Mouse (Mus musculus): ENCODE results near the gene Ubr3. TPM values are rescaled to one million over a fixed set of nuclear protein-coding genes. Genes with fewer than 3 reads are reported as not detected.

Ubr3 gene
- 21.4 and 22.4 TPM in 2 replicates for polyA plus RNA-seq (2016; fragmentation: Nextera tagmentation; extraction: Ambion mirVana)

DNA sequence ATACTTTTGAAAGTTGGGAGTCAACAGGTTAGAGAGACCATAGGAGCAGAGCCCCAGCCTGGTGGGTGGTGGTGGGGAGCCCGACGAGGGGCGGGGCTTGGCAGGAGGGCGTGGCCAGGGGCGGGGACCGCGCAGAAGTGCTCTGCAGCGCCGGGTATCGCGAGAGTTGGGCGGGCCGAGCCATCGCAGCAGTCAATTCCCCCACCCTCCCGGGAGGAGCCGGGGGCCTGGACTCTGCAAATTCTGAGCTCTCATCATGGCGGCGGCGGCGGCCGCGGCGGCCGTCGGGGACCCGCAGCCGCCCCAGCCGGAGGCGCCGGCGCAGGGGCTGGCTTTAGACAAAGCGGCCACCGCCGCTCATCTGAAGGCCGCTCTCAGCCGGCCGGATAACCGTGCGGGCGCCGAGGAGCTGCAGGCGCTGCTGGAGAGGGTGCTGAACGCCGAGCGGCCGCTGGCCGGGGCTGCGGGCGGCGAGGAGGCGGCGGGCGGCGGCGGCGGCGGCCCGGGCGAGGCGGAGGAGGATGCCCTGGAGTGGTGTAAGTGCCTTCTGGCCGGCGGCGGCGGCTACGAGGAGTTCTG lies at the start of gene Ubr3:
Gene Ubr3, plus strand, starts transcription at position 208 of the 579 bp plus-strand sequence.
- H3K4me1 ChIP-seq: peaks cover 11% of the 10 kb centered on the region
- peak within 1 kb of the TSS; percentile 99 for H3K4me3 ChIP-seq
- peak; percentile 98 for ATAC-seq (ENCODE audit: low FRiP score)
- peak within 1 kb of the TSS; percentile 98 for H3K9ac ChIP-seq
- H3K4me2 ChIP-seq (replicated peaks): peak within 1 kb of the TSS; percentile 88
- peak within 1 kb of the TSS; percentile 95 for H3K27ac ChIP-seq
- H3K9me3 ChIP-seq (replicated peaks): no peaks in the 10 kb centered on the region
- H3K36me3 ChIP-seq: peaks cover 3% of the 10 kb centered on the region; the same call in 1 of the 2 replicates
- no peaks in the 10 kb centered on the region for H3K27me3 ChIP-seq
- under 1% methylated on average over 49 of the region's 65 CpGs for WGBS

- H3K27ac ChIP-seq: no peak overlapping the region
- H3K4me2 ChIP-seq (replicated peaks): no peak overlapping the region
- no peaks in the 10 kb centered on the region for H3K27me3 ChIP-seq
- H3K9me3 ChIP-seq (replicated peaks): no peaks in the 10 kb centered on the region
- H3K9ac ChIP-seq: no peak overlapping the region
- 73% methylated on average over 6 of the region's 6 CpGs for WGBS
- no peak for ATAC-seq (ENCODE audit: low FRiP score)
- H3K4me1 ChIP-seq: no peaks in the 10 kb centered on the region
- H3K4me3 ChIP-seq: no peak overlapping the region
- no peaks in the 10 kb centered on the region for H3K36me3 ChIP-seq
Observed at GRCm38 (mm10) chr2:69849215-69849614, 47.8 kb upstream of the Ubr3 start.

DNA sequence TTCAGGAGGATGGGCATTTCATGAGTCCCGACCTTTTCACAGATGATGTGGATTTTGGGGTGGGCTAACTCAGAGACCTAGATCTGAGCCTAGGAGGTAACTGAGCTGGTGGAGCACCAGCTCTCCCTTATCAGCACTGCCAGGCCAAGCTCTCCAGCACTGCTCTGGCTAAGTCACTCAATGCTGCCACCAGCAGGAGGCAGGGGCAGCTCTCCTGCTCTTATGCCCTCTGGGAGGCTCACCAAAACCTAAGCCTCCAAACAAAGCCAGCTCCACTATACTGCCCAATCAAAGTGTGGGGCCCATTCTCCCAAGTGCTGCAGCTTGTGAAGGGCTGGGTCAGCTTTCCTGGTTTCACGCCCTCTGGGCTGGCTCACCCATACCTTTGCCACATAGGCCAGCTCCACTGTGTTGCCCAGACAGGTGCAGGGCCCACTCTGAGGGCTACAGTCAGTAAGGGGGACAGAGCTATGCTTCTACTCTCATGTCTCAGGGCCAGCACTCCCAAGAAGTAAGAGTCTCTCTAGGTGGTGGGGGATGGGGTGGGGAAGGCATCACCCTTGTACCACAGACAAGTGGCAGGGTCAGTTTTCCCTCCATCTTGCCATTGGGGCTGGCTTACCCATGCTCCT lies 45.5 kb upstream of the Ubr3 start:
- 65% methylated on average over 2 of the region's 2 CpGs for WGBS
- no peaks in the 10 kb centered on the region for H3K27me3 ChIP-seq
- H3K9ac ChIP-seq: no peak overlapping the region
- no peaks in the 10 kb centered on the region for H3K36me3 ChIP-seq
- H3K9me3 ChIP-seq (replicated peaks): no peaks in the 10 kb centered on the region
- H3K4me2 ChIP-seq (replicated peaks): no peak overlapping the region
- H3K4me1 ChIP-seq: no peaks in the 10 kb centered on the region
- H3K4me3 ChIP-seq: no peak overlapping the region
- no peak for ATAC-seq (ENCODE audit: low FRiP score)
- H3K27ac ChIP-seq: no peak overlapping the region

GRCm38 (mm10) chr2:69856392-69856791 lies 40.7 kb upstream of the Ubr3 start:
- ATAC-seq (ENCODE audit: low FRiP score): no peak
- H3K36me3 ChIP-seq: no peaks in the 10 kb centered on the region
- no peaks in the 10 kb centered on the region for H3K4me1 ChIP-seq

GRCm38 (mm10) chr2:69857882-69858281 lies 39.2 kb upstream of the Ubr3 start:
- Histone ChIP-seq H3K9me3 (replicated peaks) (no peaks in the 10 kb centered on the region), H3K27ac (no peak overlapping the region), H3K4me1 (peaks cover 7% of the 10 kb centered on the region), H3K4me2 (replicated peaks) (no peak overlapping the region), H3K36me3 (no peaks in the 10 kb centered on the region), H3K9ac (no peak overlapping the region), H3K27me3 (no peaks in the 10 kb centered on the region), H3K4me3 (no peak overlapping the region)
- WGBS: 88% methylated on average over 1 of the region's 1 CpGs
- ATAC-seq (ENCODE audit: low FRiP score): no peak

More at GRCm38 (mm10) chr2:69856392-69856791, 40.7 kb upstream of the Ubr3 start:
- no peak overlapping the region for H3K4me2 ChIP-seq (replicated peaks)
- no peak overlapping the region for H3K9ac ChIP-seq
- H3K27me3 ChIP-seq: no peaks in the 10 kb centered on the region
- H3K9me3 ChIP-seq (replicated peaks): no peaks in the 10 kb centered on the region
- WGBS: 66% methylated on average over 8 of the region's 8 CpGs
- H3K27ac ChIP-seq: no peak overlapping the region
- no peak overlapping the region for H3K4me3 ChIP-seq

DNA sequence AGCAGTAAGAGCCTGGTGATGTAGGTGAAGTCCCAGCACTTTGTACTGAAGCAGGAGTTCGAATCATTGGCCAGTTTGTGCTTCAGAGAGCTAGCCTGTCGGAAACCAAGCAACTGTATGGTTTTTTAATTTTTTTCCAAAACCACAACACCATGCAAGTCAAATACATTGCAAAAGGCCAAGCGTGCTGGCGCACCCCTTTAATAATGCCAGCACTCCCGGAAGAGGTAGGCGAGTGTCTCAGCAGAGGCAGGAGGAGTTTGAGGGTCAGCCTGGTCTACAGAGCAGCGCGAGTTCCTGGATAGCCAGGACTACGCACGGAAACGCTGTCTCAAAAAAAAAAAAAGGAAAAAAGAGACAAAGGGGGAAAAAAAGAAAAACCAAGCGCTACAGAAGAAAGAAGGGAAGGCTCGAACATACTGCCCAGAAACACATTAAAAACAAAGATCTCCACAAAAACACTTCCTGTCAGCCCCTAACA lies 36.0 kb upstream of the Ubr3 start:
- no peaks in the 10 kb centered on the region for H3K27me3 ChIP-seq
- peak overlapping the region; percentile 99 for H3K4me3 ChIP-seq
- peak overlapping the region; percentile 70 for H3K4me2 ChIP-seq (replicated peaks)
- peaks cover 6% of the 10 kb centered on the region; the same call in 1 of the 2 replicates for H3K36me3 ChIP-seq
- H3K27ac ChIP-seq: peak overlapping the region; percentile 94
- peak; percentile 69 for ATAC-seq (ENCODE audit: low FRiP score)
- WGBS: 11% methylated on average over 13 of the region's 13 CpGs
- peaks cover 19% of the 10 kb centered on the region for H3K4me1 ChIP-seq
- no peaks in the 10 kb centered on the region for H3K9me3 ChIP-seq (replicated peaks)
- H3K9ac ChIP-seq: peak overlapping the region; percentile 98

DNA sequence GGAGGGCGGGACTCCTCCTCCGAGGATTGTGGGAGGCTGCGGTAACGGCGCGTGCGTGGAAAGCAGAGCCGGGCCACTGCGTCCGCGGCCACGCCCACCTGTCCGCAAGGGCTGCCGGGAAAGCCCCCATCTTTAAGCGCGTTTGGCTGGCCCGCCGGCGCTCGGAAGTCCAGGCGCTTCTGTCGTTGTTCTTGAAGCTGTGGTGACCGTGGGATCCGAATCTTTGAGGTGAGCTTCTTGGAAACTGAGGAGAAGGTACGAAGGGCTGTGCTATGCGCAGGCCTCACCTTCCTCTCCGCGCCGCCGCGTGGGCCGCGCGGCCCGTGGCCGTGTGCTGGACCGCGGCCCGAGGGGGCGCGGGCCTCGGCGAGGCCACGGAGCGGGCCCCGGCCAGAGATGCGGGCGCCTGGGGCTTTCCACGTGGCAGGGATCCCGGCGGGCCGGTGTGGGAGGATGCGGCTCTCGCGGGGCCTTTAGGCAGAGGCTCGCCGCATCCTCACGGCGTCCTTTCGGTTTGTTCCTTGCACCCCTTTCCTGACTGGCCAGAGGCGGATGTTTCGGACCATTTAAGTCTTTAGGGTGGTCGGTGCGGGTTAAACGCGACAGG lies 35.5 kb upstream of the Ubr3 start, which contains the start of gene Ssb:
Gene Ssb, plus strand, starts transcription at position 78 of the 607 bp plus-strand sequence.
- H3K4me1 ChIP-seq: peaks cover 19% of the 10 kb centered on the region
- H3K4me2 ChIP-seq (replicated peaks): peak within 1 kb of the TSS; percentile 70
- H3K27me3 ChIP-seq: no peaks in the 10 kb centered on the region
- H3K4me3 ChIP-seq: peak within 1 kb of the TSS; percentile 99
- H3K9me3 ChIP-seq (replicated peaks): no peaks in the 10 kb centered on the region
- H3K9ac ChIP-seq: peak within 1 kb of the TSS; percentile 98
- H3K27ac ChIP-seq: peak within 1 kb of the TSS; percentile 94
- under 1% methylated on average over 66 of the region's 66 CpGs for WGBS
- H3K36me3 ChIP-seq: peaks cover 6% of the 10 kb centered on the region; the same call in 1 of the 2 replicates
- ATAC-seq (ENCODE audit: low FRiP score): peak; percentile 96

DNA sequence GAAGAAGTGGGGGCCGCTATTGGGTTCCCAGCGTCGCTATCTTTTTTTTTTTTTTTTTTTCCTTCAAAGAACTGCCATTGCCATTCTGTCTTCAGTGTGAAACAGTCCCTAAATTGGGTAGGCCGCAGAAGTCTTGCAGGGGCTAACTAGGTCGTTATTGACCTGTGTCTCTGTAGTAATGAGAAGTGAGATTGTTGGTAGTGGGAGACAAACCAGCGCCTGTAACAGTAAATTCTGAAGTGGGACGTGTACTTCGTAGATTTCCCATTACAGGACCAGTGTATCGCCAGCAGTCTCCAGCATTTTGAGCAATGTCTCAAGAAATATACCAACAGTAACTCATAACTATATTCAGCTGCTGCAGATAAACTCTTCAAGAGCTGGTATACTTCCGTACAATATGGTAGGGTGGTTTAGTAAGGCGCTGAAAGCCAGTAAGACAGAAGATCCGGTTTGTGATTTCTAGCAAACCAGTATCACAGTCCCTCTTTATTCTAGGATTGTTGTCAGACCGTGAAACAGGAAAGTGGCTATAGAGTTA lies 34.9 kb upstream of the Ubr3 start:
- Histone ChIP-seq H3K4me2 (replicated peaks) (peak overlapping the region; percentile 70), H3K9ac (peak overlapping the region; percentile 98), H3K4me3 (peak overlapping the region; percentile 99), H3K27ac (peak overlapping the region; percentile 94), H3K27me3 (no peaks in the 10 kb centered on the region), H3K4me1 (peaks cover 19% of the 10 kb centered on the region), H3K9me3 (replicated peaks) (no peaks in the 10 kb centered on the region), H3K36me3 (peaks cover 10% of the 10 kb centered on the region)
- 6% methylated on average over 13 of the region's 13 CpGs for WGBS
- no peak for ATAC-seq (ENCODE audit: low FRiP score)

GRCm38 (mm10) chr2:69883990-69884391 lies 13.1 kb upstream of the Ubr3 start:
- Histone ChIP-seq H3K4me3 (no peak overlapping the region), H3K4me2 (replicated peaks) (no peak overlapping the region), H3K27ac (no peak overlapping the region), H3K9ac (no peak overlapping the region), H3K9me3 (replicated peaks) (no peaks in the 10 kb centered on the region), H3K4me1 (0 out of 2 replicates have a peak, but pooled peaks cover 4% of the 10 kb centered on the region), H3K36me3 (no peaks in the 10 kb centered on the region), H3K27me3 (no peaks in the 10 kb centered on the region)
- no peak for ATAC-seq (ENCODE audit: low FRiP score)
- 76% methylated on average over 2 of the region's 2 CpGs for WGBS

DNA sequence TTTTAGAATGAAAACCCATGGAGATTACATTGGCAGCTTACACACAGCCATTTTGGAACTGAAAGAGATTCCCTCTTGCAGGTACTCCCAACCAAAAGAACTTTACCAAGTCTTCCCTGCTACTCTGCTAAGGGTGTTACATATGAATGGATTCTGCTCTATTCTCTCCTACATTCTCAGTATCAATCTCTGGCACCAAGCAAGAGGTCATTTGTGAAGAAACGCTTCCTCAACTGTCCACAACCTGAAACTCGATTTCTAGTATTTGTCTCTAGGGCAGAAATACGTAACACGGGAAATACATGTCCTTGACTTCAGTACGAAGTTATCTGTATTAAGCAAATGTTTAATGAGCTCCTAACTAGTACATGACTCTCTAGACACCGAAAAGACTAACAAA lies 12.5 kb upstream of the Ubr3 start:
- WGBS: 66% methylated on average over 6 of the region's 6 CpGs
- Histone ChIP-seq H3K4me1 (0 out of 2 replicates have a peak, but pooled peaks cover 4% of the 10 kb centered on the region), H3K9ac (peak overlapping the region; percentile 79; the same call in 1 of the 2 replicates), H3K9me3 (replicated peaks) (no peaks in the 10 kb centered on the region), H3K36me3 (no peaks in the 10 kb centered on the region), H3K4me2 (replicated peaks) (peak overlapping the region; percentile 72), H3K27ac (no peak overlapping the region), H3K27me3 (no peaks in the 10 kb centered on the region), H3K4me3 (peak overlapping the region; percentile 61)
- no peak for ATAC-seq (ENCODE audit: low FRiP score)

- 0 out of 2 replicates have a peak, but pooled peaks cover 4% of the 10 kb centered on the region for H3K4me1 ChIP-seq
- peak; percentile 22; the same call in 1 of the 2 replicates for ATAC-seq (ENCODE audit: low FRiP score)
- H3K27me3 ChIP-seq: no peaks in the 10 kb centered on the region
- no peaks in the 10 kb centered on the region for H3K36me3 ChIP-seq
- peak overlapping the region; percentile 61 for H3K4me3 ChIP-seq
- H3K4me2 ChIP-seq (replicated peaks): peak overlapping the region; percentile 72
- WGBS: 12% methylated on average over 12 of the region's 12 CpGs
- peak overlapping the region; percentile 79 for H3K9ac ChIP-seq
- no peaks in the 10 kb centered on the region for H3K9me3 ChIP-seq (replicated peaks)
- peak overlapping the region; percentile 55; the same call in 1 of the 2 replicates for H3K27ac ChIP-seq
Observed at GRCm38 (mm10) chr2:69885050-69885449, 12.0 kb upstream of the Ubr3 start.
